Mouse (Mus musculus): Measurements from ENCODE around the gene Anxa9. TPM values are rescaled to one million over a fixed set of nuclear protein-coding genes. Genes with fewer than 3 reads are reported as not detected.
"Not testable (repeated sequence)": the region's sequence is repeated elsewhere in the genome, so short reads cannot be mapped to it uniquely, and the experiment has no call there.

The Anxa9 gene
- 1.2 and 1.7 TPM in 2 replicates for polyA plus RNA-seq (2016; fragmentation: Nextera tagmentation; extraction: Ambion mirVana)

DNA sequence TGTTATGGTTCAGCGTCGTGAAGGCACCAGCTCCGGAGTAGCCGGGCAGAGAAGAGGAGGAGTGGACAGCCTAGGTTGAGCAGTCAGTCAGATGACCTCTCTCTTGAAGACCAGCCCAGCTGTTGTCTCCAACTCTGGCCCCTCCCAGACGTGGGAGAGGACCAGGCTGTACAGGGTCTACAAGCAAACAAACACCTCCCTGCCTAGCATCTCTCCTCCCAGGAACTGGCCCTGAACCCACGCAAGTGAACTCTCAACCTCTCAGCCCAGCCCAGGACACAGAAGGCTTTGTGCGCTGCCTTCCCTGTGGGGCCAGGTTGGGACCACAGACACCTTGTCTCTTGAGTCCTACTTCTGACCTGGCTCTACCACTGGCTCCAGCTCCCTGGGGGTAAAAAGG lies at the start of gene Anxa9:
Gene Anxa9, minus strand, starts transcription at position 77 of the 400 bp plus-strand sequence.
- peaks cover 10% of the 10 kb centered on the region for H3K4me1 ChIP-seq (replicated peaks)
- no peak within 1 kb of the TSS for H3K9ac ChIP-seq
- no peaks in the 10 kb centered on the region for H3K9me3 ChIP-seq (replicated peaks)
- no peaks in the 10 kb centered on the region for H3K27me3 ChIP-seq (replicated peaks)
- 51% methylated on average over 7 of the region's 7 CpGs for WGBS
- no peak within 1 kb of the TSS for H3K4me2 ChIP-seq
- no peak within 1 kb of the TSS for H3K4me3 ChIP-seq
- H3K27ac ChIP-seq (ENCODE audit: poor library complexity, severe bottlenecking): no peak within 1 kb of the TSS
- H3K36me3 ChIP-seq: no peaks in the 10 kb centered on the region
- ATAC-seq (ENCODE audit: insufficient number of reproducible peaks, low FRiP score): peak; percentile 41; the same call in 1 of the 2 replicates

DNA sequence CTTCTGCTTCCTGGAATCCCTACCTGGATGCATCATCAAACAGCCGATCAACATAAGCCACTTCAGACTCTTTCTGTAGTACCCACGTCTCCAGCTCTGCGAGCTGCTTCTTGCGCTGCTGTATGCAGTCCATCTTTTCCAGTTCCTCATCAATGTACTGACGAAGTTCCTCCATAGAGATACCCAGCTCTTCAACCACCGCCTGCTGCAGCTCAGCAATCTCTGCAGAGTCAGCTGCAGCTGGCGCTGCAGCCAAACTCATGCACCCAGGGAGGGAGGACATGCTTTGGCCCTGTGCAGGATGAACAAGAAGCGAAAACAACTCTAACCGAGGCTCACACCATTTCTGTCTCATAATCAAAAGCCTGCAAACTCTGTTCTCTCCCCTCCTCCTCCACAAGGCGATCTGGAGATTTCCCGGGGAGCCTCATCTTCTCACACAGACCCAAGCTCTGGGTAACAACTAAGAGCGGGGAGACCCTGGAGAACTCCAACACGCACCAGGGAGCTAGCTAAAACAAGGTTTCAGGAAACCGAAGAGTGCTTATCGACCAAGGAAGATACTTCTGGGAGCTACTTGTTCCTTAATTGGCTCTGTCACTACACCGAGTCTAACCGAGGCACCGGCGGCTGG lies 49.1 kb upstream of the Anxa9 start:
- WGBS: 17% methylated on average over 10 of the region's 19 CpGs
- Histone ChIP-seq H3K4me2 (peak overlapping the region; percentile 63), H3K9ac (0 out of 2 replicates have a peak overlapping the region, but pooled peaks have one; percentile 82), H3K36me3 (peaks cover 22% of the 10 kb centered on the region), H3K4me3 (peak overlapping the region; percentile 73)
- not testable (repeated sequence) for H3K4me1 ChIP-seq (replicated peaks); H3K27ac ChIP-seq (ENCODE audit: poor library complexity, severe bottlenecking); ATAC-seq (ENCODE audit: insufficient number of reproducible peaks, low FRiP score); H3K27me3 ChIP-seq (replicated peaks); H3K9me3 ChIP-seq (replicated peaks)

DNA sequence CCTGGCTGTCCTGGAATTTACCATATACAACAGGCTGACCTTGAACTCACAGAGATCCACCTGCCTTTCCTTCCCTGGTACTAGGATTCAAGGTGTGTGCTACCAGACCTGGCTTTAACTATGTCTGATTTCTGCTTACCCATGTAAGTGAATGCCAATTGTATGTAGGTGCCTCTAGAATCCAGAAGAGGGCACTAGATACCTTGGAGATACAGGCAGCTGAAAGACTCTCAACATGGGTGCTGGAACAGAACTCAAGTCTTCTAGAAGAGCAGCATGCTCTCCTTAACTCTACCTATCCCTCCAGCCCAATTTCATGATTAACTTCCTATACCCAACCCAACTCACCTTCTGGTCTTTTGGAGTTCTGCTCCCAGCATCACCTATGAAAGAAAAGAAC lies 42.5 kb upstream of the Anxa9 start:
- H3K36me3 ChIP-seq: peaks cover 81% of the 10 kb centered on the region

DNA sequence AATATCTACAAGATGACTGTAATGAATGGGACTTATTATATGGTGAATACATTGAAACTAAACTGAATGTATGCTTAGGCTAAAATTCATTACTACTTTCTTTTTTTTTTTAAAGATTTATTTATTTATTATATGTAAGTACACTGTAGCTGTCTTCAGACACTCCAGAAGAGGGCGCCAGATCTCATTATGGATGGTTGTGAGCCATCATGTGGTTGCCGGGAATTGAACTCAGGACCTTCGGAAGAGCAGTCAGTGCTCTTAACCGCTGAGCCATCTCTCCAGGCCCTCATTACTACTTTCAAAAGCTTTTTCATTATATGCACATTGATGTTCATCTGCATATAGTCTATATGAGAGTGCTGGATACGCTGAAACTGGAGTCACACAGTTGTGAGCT lies 41.4 kb upstream of the Anxa9 start:
- not testable (repeated sequence) for H3K9ac ChIP-seq; H3K4me1 ChIP-seq (replicated peaks); H3K4me2 ChIP-seq; H3K27me3 ChIP-seq (replicated peaks); H3K4me3 ChIP-seq; H3K27ac ChIP-seq (ENCODE audit: poor library complexity, severe bottlenecking); H3K9me3 ChIP-seq (replicated peaks); ATAC-seq (ENCODE audit: insufficient number of reproducible peaks, low FRiP score)
- peaks cover 82% of the 10 kb centered on the region for H3K36me3 ChIP-seq
- 91% methylated on average over 5 of the region's 5 CpGs for WGBS

More for the DNA sequence above, 42.5 kb upstream of the Anxa9 start:
- H3K4me1 ChIP-seq (replicated peaks): no peaks in the 10 kb centered on the region
- H3K4me3 ChIP-seq: no peak overlapping the region
- H3K27me3 ChIP-seq (replicated peaks): no peaks in the 10 kb centered on the region
- no peak for ATAC-seq (ENCODE audit: insufficient number of reproducible peaks, low FRiP score)
- no peak overlapping the region for H3K4me2 ChIP-seq
- H3K27ac ChIP-seq (ENCODE audit: poor library complexity, severe bottlenecking): no peak overlapping the region
- peaks cover 3% of the 10 kb centered on the region; the same call in 1 of the 2 replicates for H3K9me3 ChIP-seq (replicated peaks)
- no peak overlapping the region for H3K9ac ChIP-seq

DNA sequence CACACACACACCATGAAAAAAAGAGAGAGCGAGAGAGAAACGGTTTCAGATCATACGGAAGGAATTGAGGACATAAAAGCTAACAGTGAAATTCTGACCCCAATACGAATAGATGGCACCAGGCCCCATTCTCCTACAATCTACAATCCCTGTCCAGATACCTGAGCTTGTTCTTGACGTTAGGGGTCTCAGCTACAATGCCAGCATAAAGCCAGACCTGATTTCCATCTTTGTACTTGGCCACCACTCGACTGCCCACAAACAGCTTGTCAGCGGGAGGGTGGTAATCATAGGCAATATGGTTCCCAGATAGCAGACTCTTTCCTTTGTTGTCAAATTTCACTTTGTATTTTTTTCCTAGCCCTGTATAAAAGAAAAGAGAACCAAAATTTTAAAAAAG lies 39.5 kb upstream of the Anxa9 start:
- Histone ChIP-seq H3K9ac (no peak overlapping the region), H3K4me2 (no peak overlapping the region), H3K27me3 (replicated peaks) (no peaks in the 10 kb centered on the region), H3K27ac (ENCODE audit: poor library complexity, severe bottlenecking) (no peak overlapping the region), H3K9me3 (replicated peaks) (peaks cover 3% of the 10 kb centered on the region; the same call in 1 of the 2 replicates), H3K4me3 (no peak overlapping the region), H3K36me3 (peaks cover 85% of the 10 kb centered on the region), H3K4me1 (replicated peaks) (no peaks in the 10 kb centered on the region)
- no peak for ATAC-seq (ENCODE audit: insufficient number of reproducible peaks, low FRiP score)
- WGBS: 94% methylated on average over 7 of the region's 7 CpGs

DNA sequence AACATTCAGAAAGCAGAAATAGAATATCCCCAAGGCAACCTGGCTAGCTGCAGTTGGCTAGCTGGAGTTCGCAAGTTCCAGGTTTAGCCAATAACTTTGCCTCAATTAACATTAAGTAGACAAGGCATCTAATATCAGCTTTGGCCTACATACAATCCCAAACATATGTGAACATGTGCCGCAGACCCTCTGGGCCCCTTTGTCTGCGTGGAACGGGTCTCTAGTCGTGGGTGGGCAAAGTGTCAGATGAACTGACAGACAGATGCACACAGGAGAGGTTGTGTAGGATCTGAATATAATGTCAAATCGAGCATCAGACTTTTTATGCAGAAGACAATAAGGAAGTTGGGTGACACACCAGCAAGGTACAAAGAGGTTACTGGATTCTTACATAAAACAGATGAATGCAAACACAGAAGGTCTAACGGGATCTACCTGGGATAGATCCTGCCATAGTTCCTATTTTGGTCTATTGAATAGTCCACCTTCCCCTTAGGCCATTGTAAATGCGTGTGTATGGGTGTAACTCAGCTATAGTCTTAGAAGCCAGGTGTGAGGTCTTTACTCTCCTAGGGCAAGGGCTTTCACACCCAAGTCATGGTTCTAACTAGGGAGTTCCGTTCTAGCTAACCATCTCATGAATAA lies 36.5 kb upstream of the Anxa9 start:
- not testable (repeated sequence) for ATAC-seq (ENCODE audit: insufficient number of reproducible peaks, low FRiP score); H3K4me1 ChIP-seq (replicated peaks); H3K27ac ChIP-seq (ENCODE audit: poor library complexity, severe bottlenecking); H3K4me2 ChIP-seq; H3K9me3 ChIP-seq (replicated peaks); H3K9ac ChIP-seq; H3K4me3 ChIP-seq; H3K27me3 ChIP-seq (replicated peaks)
- 95% methylated on average over 9 of the region's 9 CpGs for WGBS
- H3K36me3 ChIP-seq: peaks cover 89% of the 10 kb centered on the region

DNA sequence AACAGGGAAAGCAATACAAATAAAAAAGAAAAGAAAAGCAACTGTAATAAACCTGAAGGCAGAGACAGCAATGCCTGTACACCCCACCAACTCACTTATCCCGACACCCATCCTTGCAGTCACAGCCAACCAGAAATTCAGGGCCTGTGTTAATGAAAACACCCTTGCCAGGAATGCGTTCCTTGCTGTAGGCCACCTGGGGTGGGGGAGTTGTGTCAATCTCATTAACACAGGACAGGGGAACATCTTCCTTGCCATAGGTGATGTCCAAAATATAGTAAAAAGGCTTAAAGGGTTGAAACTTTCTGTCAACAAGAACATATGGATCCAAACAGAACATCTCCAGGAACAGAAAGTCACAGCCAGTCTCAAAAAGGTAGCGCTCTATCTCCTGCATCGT lies 31.3 kb upstream of the Anxa9 start:
- 95% methylated on average over 4 of the region's 4 CpGs for WGBS
- Histone ChIP-seq H3K27me3 (replicated peaks) (no peaks in the 10 kb centered on the region), H3K4me2 (no peak overlapping the region)

DNA sequence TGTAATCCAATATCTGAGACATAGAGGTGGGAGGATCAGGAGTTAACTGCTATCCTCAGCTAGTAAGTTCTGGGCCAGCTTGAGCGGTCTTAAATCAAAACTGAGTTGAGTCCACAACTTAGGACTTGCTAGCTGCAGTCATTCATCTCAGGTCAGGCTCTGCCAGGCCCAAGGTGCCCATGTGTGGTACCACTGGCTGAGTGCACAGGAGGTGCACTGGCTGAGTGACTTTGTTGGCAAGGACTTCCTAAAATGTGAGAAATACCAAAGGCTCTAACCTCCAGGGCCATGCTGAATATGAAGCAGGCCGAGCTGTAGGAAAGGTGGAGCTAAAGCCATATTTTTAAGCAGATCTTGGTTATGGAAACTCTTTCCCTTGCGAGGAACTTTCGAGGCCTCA lies 30.4 kb upstream of the Anxa9 start:
- WGBS: 92% methylated on average over 4 of the region's 4 CpGs
- peaks cover 93% of the 10 kb centered on the region for H3K36me3 ChIP-seq
- no peaks in the 10 kb centered on the region for H3K4me1 ChIP-seq (replicated peaks)
- H3K27me3 ChIP-seq (replicated peaks): no peaks in the 10 kb centered on the region
- H3K9ac ChIP-seq: no peak overlapping the region
- ATAC-seq (ENCODE audit: insufficient number of reproducible peaks, low FRiP score): no peak
- no peak overlapping the region for H3K4me2 ChIP-seq
- no peak overlapping the region for H3K4me3 ChIP-seq
- H3K9me3 ChIP-seq (replicated peaks): no peaks in the 10 kb centered on the region
- no peak overlapping the region for H3K27ac ChIP-seq (ENCODE audit: poor library complexity, severe bottlenecking)

More for the DNA sequence above, 31.3 kb upstream of the Anxa9 start:
- Histone ChIP-seq H3K9ac (no peak overlapping the region), H3K36me3 (peaks cover 93% of the 10 kb centered on the region), H3K9me3 (replicated peaks) (no peaks in the 10 kb centered on the region), H3K4me1 (replicated peaks) (no peaks in the 10 kb centered on the region), H3K4me3 (no peak overlapping the region), H3K27ac (ENCODE audit: poor library complexity, severe bottlenecking) (no peak overlapping the region)
- no peak for ATAC-seq (ENCODE audit: insufficient number of reproducible peaks, low FRiP score)

DNA sequence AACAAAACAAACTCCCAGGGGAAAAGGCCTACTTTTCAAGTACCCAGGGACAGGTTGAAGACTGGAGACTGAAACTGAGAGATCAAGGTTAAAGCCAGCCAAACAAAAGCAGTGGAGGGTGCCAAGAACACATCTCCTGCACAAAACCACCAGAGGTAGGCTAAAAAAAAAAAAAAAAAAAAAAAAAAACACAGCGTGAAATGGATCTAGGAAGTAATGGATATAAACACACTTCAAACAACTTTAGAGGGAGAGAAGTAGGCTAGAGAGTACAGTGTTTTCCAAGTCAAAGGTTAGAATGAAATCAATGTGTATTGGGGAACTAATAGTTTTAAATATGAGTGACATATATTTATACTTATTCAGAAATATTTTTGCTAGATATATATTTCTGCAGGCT lies 24.6 kb upstream of the Anxa9 start:
- no peaks in the 10 kb centered on the region for H3K4me1 ChIP-seq (replicated peaks)
- WGBS: 75% methylated on average over 1 of the region's 1 CpGs
- no peak overlapping the region for H3K27ac ChIP-seq (ENCODE audit: poor library complexity, severe bottlenecking)
- peaks cover 75% of the 10 kb centered on the region for H3K36me3 ChIP-seq
- no peaks in the 10 kb centered on the region for H3K9me3 ChIP-seq (replicated peaks)
- H3K4me2 ChIP-seq: no peak overlapping the region
- ATAC-seq (ENCODE audit: insufficient number of reproducible peaks, low FRiP score): no peak
- H3K27me3 ChIP-seq (replicated peaks): no peaks in the 10 kb centered on the region
- no peak overlapping the region for H3K9ac ChIP-seq
- H3K4me3 ChIP-seq: no peak overlapping the region

DNA sequence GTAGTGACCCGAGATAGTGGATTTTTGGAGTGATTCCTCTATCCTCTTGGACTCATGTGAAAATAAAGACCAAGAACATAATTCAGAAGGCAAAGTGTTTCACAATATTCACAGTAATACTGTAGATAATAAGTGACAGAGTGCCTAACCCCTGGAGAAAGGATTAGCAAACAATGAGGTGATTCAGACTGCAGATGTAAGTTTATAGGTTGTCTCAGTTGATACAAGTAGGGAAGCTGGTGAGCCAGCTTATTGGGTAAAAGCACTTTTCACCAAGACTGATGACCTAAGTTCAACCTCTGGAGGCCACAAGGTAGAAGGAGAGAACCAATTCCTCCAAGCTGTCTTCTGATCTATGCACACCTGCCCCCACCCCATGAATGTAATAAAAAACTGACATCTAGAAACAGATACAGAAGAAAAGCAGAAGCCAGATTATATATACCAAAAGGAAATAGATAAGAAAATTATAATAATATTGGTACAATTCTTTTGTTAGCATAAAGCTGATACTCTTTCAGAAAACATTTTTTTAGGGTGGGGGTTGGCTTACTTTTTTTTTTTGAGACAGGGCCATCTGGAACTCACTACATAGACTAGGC lies 21.9 kb upstream of the Anxa9 start:
- no peaks in the 10 kb centered on the region for H3K27me3 ChIP-seq (replicated peaks)
- no peaks in the 10 kb centered on the region for H3K9me3 ChIP-seq (replicated peaks)
- WGBS: 87% methylated on average over 1 of the region's 1 CpGs
- no peak overlapping the region for H3K4me3 ChIP-seq
- ATAC-seq (ENCODE audit: insufficient number of reproducible peaks, low FRiP score): no peak
- no peak overlapping the region for H3K4me2 ChIP-seq
- H3K4me1 ChIP-seq (replicated peaks): no peaks in the 10 kb centered on the region
- peaks cover 80% of the 10 kb centered on the region for H3K36me3 ChIP-seq
- H3K9ac ChIP-seq: no peak overlapping the region
- H3K27ac ChIP-seq (ENCODE audit: poor library complexity, severe bottlenecking): no peak overlapping the region

DNA sequence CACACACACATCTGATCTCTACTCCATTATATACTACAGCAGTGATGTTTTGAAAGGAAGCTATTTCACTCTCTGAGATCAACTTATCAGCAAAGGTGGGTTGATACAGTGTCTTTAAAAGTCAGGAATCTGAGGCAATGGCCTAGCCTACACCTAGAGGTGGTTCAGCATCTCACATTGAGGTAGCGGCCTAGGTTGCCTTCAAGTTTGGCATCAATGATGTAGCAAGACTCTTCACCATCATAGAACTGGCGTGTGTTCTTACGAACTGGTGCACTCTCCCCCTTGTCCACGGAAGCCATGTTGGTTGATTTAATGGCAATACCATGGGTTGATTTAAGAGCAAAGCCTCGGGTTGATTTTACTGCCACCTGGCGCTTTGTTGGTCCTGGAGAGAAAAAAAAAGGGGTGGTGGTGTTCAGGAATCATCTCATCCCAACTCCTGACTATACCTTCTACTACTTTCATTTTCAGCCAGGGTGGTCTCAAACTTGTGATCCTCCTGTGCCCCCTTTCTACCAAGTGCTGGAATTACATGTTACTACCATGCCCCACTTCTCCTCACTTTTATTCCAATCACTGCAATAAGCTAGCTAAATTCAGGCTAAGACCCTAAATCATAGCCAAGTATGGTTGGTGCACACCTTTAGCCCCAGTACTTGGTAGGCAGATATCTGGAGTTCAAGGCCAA lies 17.6 kb upstream of the Anxa9 start:
- Histone ChIP-seq H3K36me3 (peaks cover 88% of the 10 kb centered on the region), H3K9ac (no peak overlapping the region), H3K4me2 (no peak overlapping the region), H3K27ac (ENCODE audit: poor library complexity, severe bottlenecking) (no peak overlapping the region), H3K27me3 (replicated peaks) (no peaks in the 10 kb centered on the region), H3K9me3 (replicated peaks) (no peaks in the 10 kb centered on the region), H3K4me1 (replicated peaks) (peaks cover 5% of the 10 kb centered on the region), H3K4me3 (no peak overlapping the region)
- no peak for ATAC-seq (ENCODE audit: insufficient number of reproducible peaks, low FRiP score)
- 90% methylated on average over 6 of the region's 6 CpGs for WGBS
